Mouse (Mus musculus) monocyte, adult 5-6 weeks (primary cell): ENCODE measurements around the gene Oaf. TPM values are rescaled to one million over a fixed set of nuclear protein-coding genes. Genes with fewer than 3 reads are reported as not detected.
A peak's percentile ranks its signal among the peaks of the same experiment; 100 is the strongest.

ENCODE experiments used
- ATAC-seq: fragments of 153-309, 156-312 bp; replicated peaks from 2 replicates; pipeline ENCODE4 v1.8.0; 2017; ENCODE audit warnings: mild to moderate bottlenecking; ENCODE audit not compliant: low TSS enrichment, insufficient number of reproducible peaks, severe bottlenecking, poor library complexity, low FRiP score
- total RNA-seq: library from RNA; stranded (forward); fragments of 200-1000, 200-491, 200-594 nt; gene quantifications from 3 replicates; pipeline ENCODE4 v1.2.3, GENCODE M21; 2017

The Oaf gene
- total RNA-seq: 0.10 to 0.43 TPM in 2 of 3 replicates, not detected in the other

DNA sequence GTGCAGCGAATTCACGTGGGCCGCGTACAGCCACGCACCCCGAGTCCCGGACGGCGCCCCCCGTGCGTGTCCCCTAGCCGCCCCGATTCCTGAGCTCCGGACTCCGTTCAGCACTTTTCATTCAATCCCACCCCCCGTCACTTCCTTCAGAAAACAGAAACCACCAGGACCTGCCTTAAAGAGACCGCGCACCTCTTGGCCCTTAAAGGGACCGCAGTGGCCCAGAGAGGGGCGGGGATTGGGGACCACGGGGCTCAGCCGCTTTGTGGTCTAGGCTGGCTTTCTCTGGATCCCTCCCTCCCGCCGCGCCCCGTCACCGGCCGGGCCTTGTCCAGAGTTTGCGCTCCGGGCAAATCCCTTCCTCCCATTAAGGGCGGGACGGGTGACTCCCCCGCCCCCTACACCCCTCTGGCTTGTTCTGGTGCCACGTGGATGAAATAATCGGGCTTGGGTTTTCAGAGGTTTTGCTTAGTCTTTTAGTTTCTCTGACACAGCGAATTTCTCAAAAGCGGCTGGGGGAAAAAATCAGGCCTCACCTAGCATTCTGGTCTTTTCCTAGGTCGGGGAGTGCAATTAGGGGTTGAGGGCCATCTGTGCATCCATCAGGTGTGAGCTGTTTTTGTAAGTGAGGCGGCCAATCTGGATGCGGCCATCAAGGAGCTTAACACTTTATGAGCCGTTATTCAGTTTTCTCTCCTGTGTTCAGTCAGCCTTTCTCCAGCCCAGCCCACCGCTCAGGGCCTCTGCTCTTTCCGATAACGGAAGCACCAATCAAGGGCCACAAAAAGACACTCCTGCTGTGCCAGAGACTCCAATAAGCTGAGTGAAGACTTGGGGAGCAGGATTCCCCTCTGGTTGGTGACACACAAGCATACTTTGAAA is at the start of gene Oaf:
TSS of gene Oaf (minus strand) at position 200 of the 882 bp plus-strand sequence.
- 0 out of 2 replicates have a peak, but pooled peaks have one; percentile 16 for ATAC-seq

DNA sequence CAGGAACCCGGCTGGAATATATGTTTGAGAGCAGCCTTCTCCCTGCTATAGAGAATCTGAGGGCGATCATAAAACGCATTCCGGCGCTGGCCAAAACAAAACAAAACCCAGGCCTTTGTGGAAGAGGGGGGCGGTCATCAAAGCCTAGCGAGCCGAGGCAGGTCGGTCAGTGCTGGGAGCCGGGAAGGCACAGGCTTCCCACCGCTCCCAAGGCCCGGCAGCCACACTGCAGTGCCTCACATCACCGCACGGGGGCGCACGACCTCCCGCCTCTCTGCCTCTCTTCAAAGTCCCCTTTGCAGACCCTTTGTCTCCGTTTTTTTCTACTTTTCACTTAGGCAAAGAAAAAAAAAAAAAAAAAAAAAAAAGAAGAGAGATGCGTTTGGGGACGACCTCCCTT is 47.2 kb upstream of the Oaf start:
- no peak for ATAC-seq

DNA sequence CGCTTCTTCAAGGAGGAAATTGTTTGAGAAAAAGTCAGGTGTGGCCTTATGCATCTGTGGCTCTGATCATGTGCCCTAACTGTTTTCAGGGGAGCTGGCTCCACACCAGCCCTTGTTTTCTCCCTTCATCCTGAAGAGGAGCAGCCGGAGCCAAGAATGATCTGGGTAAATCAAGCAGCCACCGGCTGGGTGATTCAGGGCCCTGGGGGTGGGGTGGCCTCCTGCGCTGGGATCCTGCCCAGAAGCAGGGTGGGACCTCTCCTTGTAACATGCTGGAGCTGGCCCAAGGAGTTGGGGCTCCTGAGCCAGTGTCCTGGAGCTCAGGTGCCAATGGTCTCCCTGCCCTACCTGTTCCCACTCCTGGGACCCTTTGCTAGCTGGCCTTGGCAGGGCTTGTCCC is 45.6 kb upstream of the Oaf start:
- no peak for ATAC-seq

- peak; percentile 64 for ATAC-seq
Observed at GRCm38 (mm10) chr9:43284284-43284683, 44.6 kb upstream of the Oaf start.

- no peak for ATAC-seq
Observed at GRCm38 (mm10) chr9:43273735-43274134, 34.0 kb upstream of the Oaf start.

DNA sequence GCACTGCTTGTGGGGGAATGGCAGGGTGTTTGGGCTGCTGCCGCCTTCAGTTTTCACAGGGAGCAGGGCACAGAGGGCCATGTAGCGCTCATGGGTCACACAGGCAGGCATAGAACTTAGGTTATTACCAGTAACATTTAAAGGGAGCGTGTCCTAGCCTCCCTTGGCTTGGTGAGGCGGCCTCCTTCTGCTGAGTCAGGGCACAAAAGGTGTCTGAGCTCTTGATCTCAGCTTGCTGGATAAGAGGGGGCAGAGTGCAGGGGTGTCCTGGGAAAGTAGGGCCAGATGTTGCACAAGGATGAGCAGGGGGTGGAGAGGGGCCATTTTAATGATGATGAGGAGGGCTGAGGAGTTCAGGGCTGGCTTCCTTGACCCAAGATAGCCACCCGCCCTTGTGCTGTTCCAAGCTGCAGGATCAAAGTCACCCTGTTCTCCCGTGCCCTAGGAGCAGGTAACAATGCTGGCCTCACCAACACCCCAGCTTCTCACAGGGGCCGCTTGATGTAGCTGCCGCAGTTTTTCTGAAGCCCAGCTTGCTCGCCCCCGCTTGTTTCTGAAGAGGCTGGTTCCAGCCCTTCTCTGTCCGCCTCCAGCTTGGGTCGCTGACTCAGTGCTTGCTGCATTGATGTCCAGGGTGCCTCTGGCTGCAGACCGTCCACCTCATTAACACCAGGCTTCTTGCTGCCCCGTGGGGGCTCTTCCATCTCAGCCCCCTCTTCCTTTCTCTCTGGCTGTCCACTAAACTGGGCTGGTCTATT is 32.2 kb upstream of the Oaf start:
- ATAC-seq: no peak

GRCm38 (mm10) chr9:43270723-43271252 is 31.1 kb upstream of the Oaf start:
- no peak for ATAC-seq

DNA sequence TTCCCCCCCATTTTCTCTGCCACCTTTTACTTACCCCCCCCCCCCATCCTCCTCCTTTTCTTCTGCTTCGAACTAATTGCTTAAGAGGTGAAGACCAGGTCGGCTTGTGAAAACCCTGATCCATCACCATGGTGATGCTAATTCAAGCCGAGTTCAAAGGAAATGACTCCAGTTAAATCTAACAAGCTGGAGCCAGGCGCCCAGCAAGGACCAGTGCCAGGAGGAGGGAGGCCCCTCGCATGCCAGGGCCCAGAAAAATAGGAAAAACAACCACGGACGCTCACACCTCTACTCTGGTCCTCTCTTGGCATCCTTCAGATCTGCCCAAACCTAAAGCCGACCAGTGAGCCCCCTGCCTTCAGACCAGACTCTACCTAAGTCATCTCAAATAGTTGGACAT is 29.5 kb upstream of the Oaf start:
- ATAC-seq: no peak

GRCm38 (mm10) chr9:43267357-43267756 is 27.6 kb upstream of the Oaf start:
- ATAC-seq: no peak

DNA sequence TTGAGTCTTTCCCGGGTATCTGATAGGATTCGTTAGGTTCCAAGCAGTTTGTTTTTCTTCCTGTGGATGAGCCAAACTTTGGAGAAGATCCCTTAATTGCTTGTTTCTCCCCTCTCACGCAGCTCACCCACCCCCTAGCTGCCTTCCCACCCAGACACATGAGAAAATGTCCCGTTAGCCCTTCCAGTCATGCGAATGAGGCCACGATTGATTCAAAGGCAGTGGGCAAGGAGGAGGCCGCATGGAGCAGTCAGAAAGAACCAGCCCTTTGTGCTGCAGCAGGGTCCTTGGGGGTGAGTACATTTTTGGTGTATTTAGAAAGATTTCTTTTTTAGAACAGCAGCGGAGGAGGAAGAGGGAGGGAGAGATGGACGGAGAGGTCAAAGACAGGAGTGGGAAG is 25.5 kb upstream of the Oaf start:
- ATAC-seq: no peak

DNA sequence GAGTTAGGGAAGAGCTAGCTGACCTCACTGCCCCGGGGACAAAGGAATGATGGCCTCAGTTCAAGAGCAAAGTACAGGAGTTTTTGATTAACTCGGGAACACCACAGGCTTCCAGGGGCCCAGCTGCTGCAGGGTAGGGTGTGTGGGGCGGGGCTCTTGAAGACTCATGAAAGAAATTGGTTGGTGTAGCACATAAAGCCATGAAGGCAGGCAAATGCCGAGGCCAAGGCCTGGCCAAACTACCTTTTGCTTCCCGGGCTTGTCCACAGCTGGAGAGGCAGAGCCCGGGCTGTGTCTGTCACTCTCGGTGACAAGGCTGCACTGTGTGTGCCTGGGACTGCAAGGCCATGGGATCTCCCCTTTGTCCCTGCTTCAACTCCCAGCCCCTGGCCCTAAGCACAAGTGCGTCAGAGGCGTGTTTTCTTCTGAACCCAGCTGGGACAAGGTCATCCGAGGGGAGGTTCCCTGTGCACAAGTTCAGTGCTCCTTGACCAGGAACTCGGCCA is 24.3 kb upstream of the Oaf start:
- no peak for ATAC-seq

GRCm38 (mm10) chr9:43262811-43263550 is 23.3 kb upstream of the Oaf start:
- no peak for ATAC-seq

- no peak for ATAC-seq
Observed at GRCm38 (mm10) chr9:43262390-43262789, 22.7 kb upstream of the Oaf start.

GRCm38 (mm10) chr9:43261941-43262340 is 22.2 kb upstream of the Oaf start:
- ATAC-seq: no peak

DNA sequence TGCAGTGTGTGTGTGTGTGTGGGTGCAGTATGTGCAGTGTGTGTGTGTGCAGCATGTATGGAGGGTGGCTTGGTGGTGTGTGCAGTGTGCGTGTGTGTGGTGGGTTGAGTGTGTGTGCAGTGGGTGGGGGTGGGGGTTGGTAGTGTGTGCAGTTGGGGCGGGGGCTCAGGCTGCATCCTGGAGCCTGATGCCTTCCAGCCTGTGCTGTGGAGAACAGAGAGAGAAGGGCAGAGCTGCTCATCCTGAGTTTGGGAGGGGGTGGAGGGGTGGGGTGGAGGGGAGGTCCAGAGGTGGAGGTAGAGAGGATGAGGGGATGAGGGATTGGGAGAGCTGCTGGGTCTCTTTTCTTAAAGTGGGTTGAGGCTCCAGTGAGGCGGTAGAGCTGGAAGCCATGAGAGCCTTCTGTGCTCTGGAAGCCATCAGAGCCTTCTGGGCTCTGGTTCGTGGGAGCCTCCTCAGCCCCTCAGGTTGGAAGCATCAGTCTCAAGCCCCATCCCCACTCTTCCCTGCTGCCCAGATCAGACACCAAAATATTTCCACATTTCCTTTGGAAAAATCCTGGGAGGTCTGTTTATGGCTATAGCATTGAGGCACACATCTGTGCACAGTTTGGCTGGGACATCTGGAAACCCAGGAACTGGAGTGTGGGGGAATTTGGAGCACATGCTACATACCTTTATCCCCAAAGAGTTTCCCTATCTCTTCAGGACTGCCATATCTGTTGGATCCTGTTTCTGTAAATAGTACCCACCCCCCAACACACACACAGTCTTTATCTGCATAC is 21.6 kb upstream of the Oaf start:
- ATAC-seq: no peak

DNA sequence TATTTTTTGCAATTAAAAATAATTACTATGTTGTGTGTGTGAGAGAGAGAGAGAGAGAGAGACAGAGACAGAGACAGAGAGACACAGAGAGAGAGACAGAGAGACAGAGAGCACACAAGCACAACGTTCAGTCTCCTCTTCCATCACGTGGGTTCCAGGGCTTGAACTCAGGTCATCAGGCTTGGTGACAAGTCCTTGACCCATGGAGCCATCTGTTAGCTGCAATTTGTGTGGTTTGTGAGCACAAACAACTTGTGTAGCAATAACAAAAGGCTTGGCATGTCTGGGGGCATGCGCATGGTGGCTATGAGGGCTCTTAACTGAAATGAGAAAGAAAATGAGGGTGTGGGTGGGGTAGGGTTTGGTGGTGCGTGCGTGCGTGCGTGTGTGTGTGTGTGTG is 20.9 kb upstream of the Oaf start:
- no peak for ATAC-seq

DNA sequence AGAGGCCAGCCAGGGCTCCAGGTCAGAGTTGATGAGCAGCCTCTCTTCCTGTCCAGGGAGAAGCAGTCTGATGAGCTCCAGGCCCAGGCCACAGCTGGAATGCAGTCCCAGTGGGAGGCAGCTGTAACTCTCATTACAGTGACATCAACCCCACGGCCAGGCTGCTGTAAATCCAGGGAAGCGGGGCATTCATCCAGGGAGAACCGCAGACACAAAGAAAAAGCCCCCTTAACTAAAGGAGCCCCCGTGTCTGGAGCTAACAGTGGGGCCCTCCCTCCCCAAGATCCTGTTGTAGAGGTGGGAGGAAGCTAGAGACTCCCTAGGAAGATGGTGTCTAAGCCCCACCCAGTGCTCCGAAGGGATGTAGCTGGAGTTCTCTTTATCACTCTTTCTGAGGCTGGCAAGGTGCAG is 13.6 kb upstream of the Oaf start:
- ATAC-seq: no peak

- no peak for ATAC-seq
Observed at GRCm38 (mm10) chr9:43252790-43253189, 13.1 kb upstream of the Oaf start.
